Mouse (Mus musculus) erythroblast, embryonic 14.5 days (primary cell): ENCODE results near the gene Il1rl1.

Experiments used
- GATA1 ChIP-seq: IDR thresholded peaks from 2 replicates; pipeline ENCODE4 v1.6.1; 2012; ENCODE audit warnings: low read length, inconsistent platforms, mixed read lengths
- TAL1 ChIP-seq: IDR thresholded peaks from 3 replicates; pipeline ENCODE4 v1.6.1; 2012; ENCODE audit warnings: low read length, inconsistent platforms, mixed read lengths

GRCm38 (mm10) chr1:40504548-40504947 lies 75.2 kb downstream of the Il1rl1 start:
- no peak for TF ChIP-seq GATA1
- no peak for TF ChIP-seq TAL1
